Mouse (Mus musculus): ENCODE data around the gene Kmt2d.

Gene Kmt2d

GRCm38 (mm10) chr15:98802926-98803325, 68.1 kb downstream of the Kmt2d start:
- DNase-seq (ENCODE audit: low read depth), result no peak

- DNase-seq (ENCODE audit: low read depth), result peak; percentile 76
Observed at GRCm38 (mm10) chr15:98799396-98799795, 71.6 kb downstream of the Kmt2d start.

GRCm38 (mm10) chr15:98798903-98799302, 72.1 kb downstream of the Kmt2d start:
- no peak for DNase-seq (ENCODE audit: low read depth)

- no peak for DNase-seq (ENCODE audit: low read depth)
Observed at GRCm38 (mm10) chr15:98797835-98798492, 73.0 kb downstream of the Kmt2d start.

- DNase-seq (ENCODE audit: low read depth), result no peak
Observed at GRCm38 (mm10) chr15:98796803-98797595, 74.0 kb downstream of the Kmt2d start.

- DNase-seq (ENCODE audit: low read depth), result no peak
Observed at GRCm38 (mm10) chr15:98793141-98793698, 77.8 kb downstream of the Kmt2d start.

GRCm38 (mm10) chr15:98792233-98793020, 78.6 kb downstream of the Kmt2d start:
- no peak for DNase-seq (ENCODE audit: low read depth)

- no peak for DNase-seq (ENCODE audit: low read depth)
Observed at GRCm38 (mm10) chr15:98791771-98792170, 79.2 kb downstream of the Kmt2d start.

GRCm38 (mm10) chr15:98791221-98791620, 79.8 kb downstream of the Kmt2d start:
- DNase-seq (ENCODE audit: low read depth), result no peak

- DNase-seq (ENCODE audit: low read depth), result no peak
Observed at GRCm38 (mm10) chr15:98790761-98791160, 80.2 kb downstream of the Kmt2d start.

- no peak for DNase-seq (ENCODE audit: low read depth)
Observed at GRCm38 (mm10) chr15:98789661-98790535, 81.1 kb downstream of the Kmt2d start, which contains the start of gene Wnt1. Gene Wnt1, plus strand, starts transcription at chr15:98789857.

- no peak for DNase-seq (ENCODE audit: low read depth)
Observed at GRCm38 (mm10) chr15:98788972-98789660, 81.9 kb downstream of the Kmt2d start.

- DNase-seq (ENCODE audit: low read depth), result no peak
Observed at GRCm38 (mm10) chr15:98787930-98788329, 83.1 kb downstream of the Kmt2d start.

GRCm38 (mm10) chr15:98785744-98786143, 85.3 kb downstream of the Kmt2d start:
- no peak for DNase-seq (ENCODE audit: low read depth)
